Mouse (Mus musculus): Measurements from ENCODE around the gene Ttc13.

- no peak for TF ChIP-seq CTCF (IDR thresholded peaks at IDR 0.05; ENCODE audit: control insufficient read depth, insufficient read depth, insufficient replicate concordance, low read depth, low read length)
- TF ChIP-seq POLR2A (IDR thresholded peaks at IDR 0.05; ENCODE audit: control insufficient read depth, low read depth, low read length), result no peak
Measured at GRCm38 (mm10) chr8:124705823-124706222, 16.0 kb downstream of the Ttc13 start.
